Mouse (Mus musculus) embryonic fibroblast, embryonic 13.5 days (primary cell): ENCODE measurements around the gene Sowaha. TPM values are rescaled to one million over a fixed set of nuclear protein-coding genes. Genes with fewer than 3 reads are reported as not detected.
A peak's percentile ranks its signal among the peaks of the same experiment; 100 is the strongest.

Experiments
- H3K27ac ChIP-seq: 2 replicates; pipeline ENCODE4 v1.5.1; 2012; ENCODE audit warnings: low read length, control low read depth, inconsistent platforms; ENCODE audit not compliant: insufficient read depth
- H3K4me1 ChIP-seq: 2 replicates; pipeline ENCODE4 v1.6.1; 2011; ENCODE audit warnings: low read length; ENCODE audit not compliant: control insufficient read depth, insufficient read depth
- H3K4me3 ChIP-seq: 2 replicates; pipeline ENCODE4 v1.5.1; 2011; ENCODE audit warnings: mild to moderate bottlenecking, control low read depth, low read length; ENCODE audit not compliant: insufficient read depth
- CTCF ChIP-seq: IDR thresholded peaks from 2 replicates; pipeline ENCODE4 v1.5.1; 2011; ENCODE audit warnings: mild to moderate bottlenecking, control low read depth, low read length, moderate library complexity, borderline replicate concordance; ENCODE audit not compliant: insufficient read depth
- POLR2A ChIP-seq: IDR thresholded peaks from 2 replicates; pipeline ENCODE4 v1.6.1; 2011; ENCODE audit warnings: low read depth, mild to moderate bottlenecking, control low read depth, low read length, moderate library complexity
- polyA plus RNA-seq: library from polyadenylated mRNA; stranded (reverse); fragments of >200 nt; gene quantifications from 2 replicates; pipeline ENCODE4 v1.2.4, GENCODE M21; 2011; ENCODE audit warnings: low read depth; ENCODE audit not compliant: missing spikeins, insufficient read length

The Sowaha gene
- polyA plus RNA-seq = not detected in 2 replicates

- H3K4me1 ChIP-seq = no peaks in the 10 kb centered on the region
- H3K4me3 ChIP-seq = peak within 1 kb of the TSS; percentile 4; the same call in 1 of the 2 replicates
- H3K27ac ChIP-seq = no peak within 1 kb of the TSS
These were observed at the start of gene Sowaha, which contains the start of gene Gm9945 for GRCm38 (mm10) chr11:53479783-53480301. Gene Sowaha, minus strand, starts transcription at chr11:53480274. Gene Gm9945, plus strand, starts transcription at chr11:53480166.

GRCm38 (mm10) chr11:53529253-53529557, 49.1 kb upstream of the Sowaha start:
- Histone ChIP-seq H3K4me3 (no peak overlapping the region), H3K4me1 (peaks cover 5% of the 10 kb centered on the region), H3K27ac (0 out of 2 replicates have a peak overlapping the region, but pooled peaks have one; percentile 1)
- TF ChIP-seq CTCF (no peak), POLR2A (no peak)

More at GRCm38 (mm10) chr11:53479783-53480301, at the start of gene Sowaha, which contains the start of gene Gm9945:
- no peak for TF ChIP-seq POLR2A

GRCm38 (mm10) chr11:53528397-53529252, 48.6 kb upstream of the Sowaha start:
- H3K4me3 ChIP-seq = no peak overlapping the region
- H3K4me1 ChIP-seq = peaks cover 5% of the 10 kb centered on the region
- H3K27ac ChIP-seq = peak overlapping the region; percentile 50
- TF ChIP-seq POLR2A (no peak), CTCF (no peak)

GRCm38 (mm10) chr11:53525461-53525860, 45.4 kb upstream of the Sowaha start:
- TF ChIP-seq POLR2A (no peak), CTCF (no peak)
- peaks cover 5% of the 10 kb centered on the region for H3K4me1 ChIP-seq
- H3K27ac ChIP-seq = no peak overlapping the region
- no peak overlapping the region for H3K4me3 ChIP-seq

- no peak overlapping the region for H3K4me3 ChIP-seq
- H3K4me1 ChIP-seq = peaks cover 5% of the 10 kb centered on the region
- H3K27ac ChIP-seq = no peak overlapping the region
- no peak for TF ChIP-seq POLR2A
- peak; percentile 35; the same call in 1 of the 2 replicates for TF ChIP-seq CTCF
These were observed 44.8 kb upstream of the Sowaha start for GRCm38 (mm10) chr11:53524905-53525304.

GRCm38 (mm10) chr11:53523545-53524405, 43.7 kb upstream of the Sowaha start:
- TF ChIP-seq POLR2A (no peak), CTCF (no peak)
- Histone ChIP-seq H3K4me1 (peaks cover 4% of the 10 kb centered on the region), H3K27ac (no peak overlapping the region), H3K4me3 (no peak overlapping the region)

GRCm38 (mm10) chr11:53522930-53523329, 42.9 kb upstream of the Sowaha start:
- Histone ChIP-seq H3K4me1 (no peaks in the 10 kb centered on the region; the same call in 1 of the 2 replicates), H3K27ac (no peak overlapping the region), H3K4me3 (no peak overlapping the region)
- TF ChIP-seq POLR2A (no peak), CTCF (no peak)

- TF ChIP-seq POLR2A = no peak
- no peak for TF ChIP-seq CTCF
- Histone ChIP-seq H3K27ac (no peak overlapping the region), H3K4me1 (no peaks in the 10 kb centered on the region; the same call in 1 of the 2 replicates)
These were observed 42.3 kb upstream of the Sowaha start for GRCm38 (mm10) chr11:53522362-53522761.

GRCm38 (mm10) chr11:53521821-53522131, 41.7 kb upstream of the Sowaha start:
- Histone ChIP-seq H3K4me3 (no peak overlapping the region), H3K27ac (no peak overlapping the region), H3K4me1 (no peaks in the 10 kb centered on the region; the same call in 1 of the 2 replicates)
- TF ChIP-seq CTCF (no peak), POLR2A (no peak)

More at GRCm38 (mm10) chr11:53522362-53522761, 42.3 kb upstream of the Sowaha start:
- no peak overlapping the region for H3K4me3 ChIP-seq
